Mouse (Mus musculus): ENCODE data around the gene Ric8a. TPM values are rescaled to one million over a fixed set of nuclear protein-coding genes. Genes with fewer than 3 reads are reported as not detected.
A peak's percentile ranks its signal among the peaks of the same experiment; 100 is the strongest.

Ric8a gene
- polyA plus RNA-seq (2011; ENCODE audit: insufficient read depth, insufficient read length, low read depth, missing spikeins), result 23.3 and 26.3 TPM in 2 replicates

GRCm38 (mm10) chr7:140856785-140857549 lies at the start of gene Ric8a:
Gene Ric8a (plus strand): TSS chr7:140856957.
- peak within 1 kb of the TSS; percentile 20 for H3K27ac ChIP-seq (ENCODE audit: insufficient read depth, low read length)
- H3K9me3 ChIP-seq (replicated peaks; ENCODE audit: control insufficient read depth, insufficient read depth, low read length, poor library complexity, severe bottlenecking), result no peaks in the 10 kb centered on the region
- no peaks in the 10 kb centered on the region for H3K27me3 ChIP-seq (ENCODE audit: control insufficient read depth, insufficient read depth, low read length, poor library complexity, severe bottlenecking)
- H3K36me3 ChIP-seq (ENCODE audit: control insufficient read depth, insufficient read depth, low read length, poor library complexity, severe bottlenecking), result peaks cover 32% of the 10 kb centered on the region
- H3K4me1 ChIP-seq (ENCODE audit: control insufficient read depth, insufficient read depth, low read length), result peaks cover 3% of the 10 kb centered on the region
- TF ChIP-seq CTCF (IDR thresholded peaks at IDR 0.05; ENCODE audit: low read depth, low read length) (no peak), POLR2A (IDR thresholded peaks at IDR 0.05; ENCODE audit: insufficient read depth, low read length) (no peak), EP300 (IDR thresholded peaks at IDR 0.05; ENCODE audit: insufficient read depth, low read depth, low read length) (no peak)
- peak within 1 kb of the TSS; percentile 84 for H3K4me3 ChIP-seq (ENCODE audit: low read depth, low read length)
- H3K9ac ChIP-seq (ENCODE audit: low read depth, poor library complexity, severe bottlenecking), result peak within 1 kb of the TSS; percentile 85

- no peak overlapping the region for H3K9ac ChIP-seq (ENCODE audit: low read depth, poor library complexity, severe bottlenecking)
- H3K4me3 ChIP-seq (ENCODE audit: low read depth, low read length), result no peak overlapping the region
- H3K36me3 ChIP-seq (ENCODE audit: control insufficient read depth, insufficient read depth, low read length, poor library complexity, severe bottlenecking), result peaks cover 26% of the 10 kb centered on the region
- H3K27ac ChIP-seq (ENCODE audit: insufficient read depth, low read length), result no peak overlapping the region
- no peaks in the 10 kb centered on the region for H3K4me1 ChIP-seq (ENCODE audit: control insufficient read depth, insufficient read depth, low read length)
- no peaks in the 10 kb centered on the region for H3K9me3 ChIP-seq (replicated peaks; ENCODE audit: control insufficient read depth, insufficient read depth, low read length, poor library complexity, severe bottlenecking)
- H3K27me3 ChIP-seq (ENCODE audit: control insufficient read depth, insufficient read depth, low read length, poor library complexity, severe bottlenecking), result no peaks in the 10 kb centered on the region
- TF ChIP-seq POLR2A (IDR thresholded peaks at IDR 0.05; ENCODE audit: insufficient read depth, low read length) (no peak), EP300 (IDR thresholded peaks at IDR 0.05; ENCODE audit: insufficient read depth, low read depth, low read length) (no peak), CTCF (IDR thresholded peaks at IDR 0.05; ENCODE audit: low read depth, low read length) (peak; percentile 62)
Measured at GRCm38 (mm10) chr7:140810496-140810895, 46.3 kb upstream of the Ric8a start.

GRCm38 (mm10) chr7:140811714-140812113 lies 45.0 kb upstream of the Ric8a start:
- H3K27ac ChIP-seq (ENCODE audit: insufficient read depth, low read length), result no peak overlapping the region
- H3K9ac ChIP-seq (ENCODE audit: low read depth, poor library complexity, severe bottlenecking), result no peak overlapping the region
- H3K27me3 ChIP-seq (ENCODE audit: control insufficient read depth, insufficient read depth, low read length, poor library complexity, severe bottlenecking), result no peaks in the 10 kb centered on the region
- H3K4me1 ChIP-seq (ENCODE audit: control insufficient read depth, insufficient read depth, low read length), result no peaks in the 10 kb centered on the region
- TF ChIP-seq CTCF (IDR thresholded peaks at IDR 0.05; ENCODE audit: low read depth, low read length) (no peak), POLR2A (IDR thresholded peaks at IDR 0.05; ENCODE audit: insufficient read depth, low read length) (no peak), EP300 (IDR thresholded peaks at IDR 0.05; ENCODE audit: insufficient read depth, low read depth, low read length) (no peak)
- no peak overlapping the region for H3K4me3 ChIP-seq (ENCODE audit: low read depth, low read length)
- peaks cover 26% of the 10 kb centered on the region for H3K36me3 ChIP-seq (ENCODE audit: control insufficient read depth, insufficient read depth, low read length, poor library complexity, severe bottlenecking)
- no peaks in the 10 kb centered on the region for H3K9me3 ChIP-seq (replicated peaks; ENCODE audit: control insufficient read depth, insufficient read depth, low read length, poor library complexity, severe bottlenecking)

GRCm38 (mm10) chr7:140812850-140813249 lies 43.9 kb upstream of the Ric8a start:
- H3K9me3 ChIP-seq (replicated peaks; ENCODE audit: control insufficient read depth, insufficient read depth, low read length, poor library complexity, severe bottlenecking), result no peaks in the 10 kb centered on the region
- no peak overlapping the region for H3K4me3 ChIP-seq (ENCODE audit: low read depth, low read length)
- H3K27me3 ChIP-seq (ENCODE audit: control insufficient read depth, insufficient read depth, low read length, poor library complexity, severe bottlenecking), result no peaks in the 10 kb centered on the region
- TF ChIP-seq CTCF (IDR thresholded peaks at IDR 0.05; ENCODE audit: low read depth, low read length), result no peak
- no peak for TF ChIP-seq EP300 (IDR thresholded peaks at IDR 0.05; ENCODE audit: insufficient read depth, low read depth, low read length)
- TF ChIP-seq POLR2A (IDR thresholded peaks at IDR 0.05; ENCODE audit: insufficient read depth, low read length), result no peak
- peaks cover 31% of the 10 kb centered on the region for H3K36me3 ChIP-seq (ENCODE audit: control insufficient read depth, insufficient read depth, low read length, poor library complexity, severe bottlenecking)
- H3K9ac ChIP-seq (ENCODE audit: low read depth, poor library complexity, severe bottlenecking), result no peak overlapping the region
- no peaks in the 10 kb centered on the region for H3K4me1 ChIP-seq (ENCODE audit: control insufficient read depth, insufficient read depth, low read length)
- no peak overlapping the region for H3K27ac ChIP-seq (ENCODE audit: insufficient read depth, low read length)

GRCm38 (mm10) chr7:140820173-140820572 lies 36.6 kb upstream of the Ric8a start:
- no peak for TF ChIP-seq POLR2A (IDR thresholded peaks at IDR 0.05; ENCODE audit: insufficient read depth, low read length)
- TF ChIP-seq CTCF (IDR thresholded peaks at IDR 0.05; ENCODE audit: low read depth, low read length), result no peak
- no peak for TF ChIP-seq EP300 (IDR thresholded peaks at IDR 0.05; ENCODE audit: insufficient read depth, low read depth, low read length)
- no peak overlapping the region for H3K4me3 ChIP-seq (ENCODE audit: low read depth, low read length)
- peaks cover 1% of the 10 kb centered on the region for H3K4me1 ChIP-seq (ENCODE audit: control insufficient read depth, insufficient read depth, low read length)
- H3K9me3 ChIP-seq (replicated peaks; ENCODE audit: control insufficient read depth, insufficient read depth, low read length, poor library complexity, severe bottlenecking), result no peaks in the 10 kb centered on the region
- no peaks in the 10 kb centered on the region for H3K27me3 ChIP-seq (ENCODE audit: control insufficient read depth, insufficient read depth, low read length, poor library complexity, severe bottlenecking)
- H3K36me3 ChIP-seq (ENCODE audit: control insufficient read depth, insufficient read depth, low read length, poor library complexity, severe bottlenecking), result peaks cover 10% of the 10 kb centered on the region
- no peak overlapping the region for H3K27ac ChIP-seq (ENCODE audit: insufficient read depth, low read length)
- no peak overlapping the region for H3K9ac ChIP-seq (ENCODE audit: low read depth, poor library complexity, severe bottlenecking)

- H3K9me3 ChIP-seq (replicated peaks; ENCODE audit: control insufficient read depth, insufficient read depth, low read length, poor library complexity, severe bottlenecking), result no peaks in the 10 kb centered on the region
- H3K4me1 ChIP-seq (ENCODE audit: control insufficient read depth, insufficient read depth, low read length), result peaks cover 1% of the 10 kb centered on the region
- peaks cover 10% of the 10 kb centered on the region for H3K36me3 ChIP-seq (ENCODE audit: control insufficient read depth, insufficient read depth, low read length, poor library complexity, severe bottlenecking)
- peak overlapping the region; percentile 59 for H3K9ac ChIP-seq (ENCODE audit: low read depth, poor library complexity, severe bottlenecking)
- H3K27ac ChIP-seq (ENCODE audit: insufficient read depth, low read length), result peak overlapping the region; percentile 12; the same call in 1 of the 2 replicates
- H3K4me3 ChIP-seq (ENCODE audit: low read depth, low read length), result peak overlapping the region; percentile 94
- H3K27me3 ChIP-seq (ENCODE audit: control insufficient read depth, insufficient read depth, low read length, poor library complexity, severe bottlenecking), result no peaks in the 10 kb centered on the region
- no peak for TF ChIP-seq POLR2A (IDR thresholded peaks at IDR 0.05; ENCODE audit: insufficient read depth, low read length)
Measured at GRCm38 (mm10) chr7:140821305-140821652, 35.5 kb upstream of the Ric8a start.
